ENCODE assay signal across 9 mouse cellular contexts in the genomic region with DNA sequence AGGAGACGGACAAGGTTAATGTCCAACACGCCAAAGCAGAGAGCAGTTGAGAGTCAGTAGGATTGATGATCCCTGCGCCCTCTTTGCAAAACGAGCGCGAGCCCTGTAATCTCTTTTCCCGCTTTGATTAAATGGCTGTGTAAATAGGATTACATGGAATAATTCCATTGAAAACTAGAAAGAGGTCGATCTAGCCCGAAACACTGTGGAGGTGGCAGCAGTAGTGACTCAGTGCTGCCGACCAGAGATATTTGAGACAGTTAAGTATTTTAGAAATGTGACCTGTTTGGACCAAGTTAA. TPM values are rescaled to one million over a fixed set of nuclear protein-coding genes. Genes with fewer than 3 reads are reported as not detected.
DNase-seq lines count a peak whose midpoint lies in the region; ATAC-seq and TF ChIP-seq lines count a peak whose summit lies in the region.
"Had no signal": no experiment of that assay in that cellular context is flagged by ENCODE, and none has a peak within 500 bp of the region (broad histone marks: within the 10 kb centered on the region; RNA-seq: fewer than 3 reads in every experiment).

No protein-coding gene starts in this region.

- peak overlapping the region; percentile 79 for H3K4me3 ChIP-seq in lung, embryonic 16.5 days (ENCODE audit: low read length)
- peak overlapping the region; percentile 77 for H3K4me3 ChIP-seq in forebrain, postnatal 0 days (ENCODE audit: low read depth, low read length)
- H3K4me3 ChIP-seq in liver, embryonic 14.5 days (ENCODE audit: insufficient read depth in 1 of 2, low read depth in 2 of 2, low read length in 2 of 2) = peak overlapping the region; percentile 52 to 58; a peak in 3 of 4 replicates
- peak overlapping the region; percentile 91 for H3K4me3 ChIP-seq in stomach, embryonic 16.5 days (replicated peaks; ENCODE audit: low read length)

- peaks cover 47% of the 10 kb centered on the region for H3K4me1 ChIP-seq in lung, embryonic 16.5 days (replicated peaks; ENCODE audit: control insufficient read depth, insufficient read depth, low read length)
- peaks cover 18% of the 10 kb centered on the region for H3K4me1 ChIP-seq in forebrain, postnatal 0 days (ENCODE audit: insufficient read depth)
- H3K4me1 ChIP-seq in liver, embryonic 14.5 days (replicated peaks; ENCODE audit: control insufficient read depth in 2 of 2, insufficient read depth in 2 of 2, low read length in 1 of 2) = peaks cover 0 to 6% of the 10 kb centered on the region in 2 experiments; a peak in 2 of 4 replicates
- H3K4me1 ChIP-seq in stomach, embryonic 16.5 days (ENCODE audit: control insufficient read depth, insufficient read depth, low read length) = peaks cover 28% of the 10 kb centered on the region

- peaks cover 6% of the 10 kb centered on the region; the same call in 1 of the 2 replicates for H3K36me3 ChIP-seq in lung, embryonic 16.5 days (ENCODE audit: control insufficient read depth, insufficient read depth, low read length)
- no peaks in the 10 kb centered on the region for H3K36me3 ChIP-seq in forebrain, postnatal 0 days (ENCODE audit: insufficient read depth)
- H3K36me3 ChIP-seq in liver, embryonic 14.5 days (replicated peaks; ENCODE audit: control insufficient read depth, insufficient read depth, low read depth) = no peaks in the 10 kb centered on the region
- no peaks in the 10 kb centered on the region for H3K36me3 ChIP-seq in stomach, embryonic 16.5 days (ENCODE audit: control insufficient read depth, insufficient read depth, low read length)

- peak overlapping the region; percentile 58 for H3K4me2 ChIP-seq in lung, embryonic 16.5 days (ENCODE audit: low read depth, low read length)
- H3K4me2 ChIP-seq in forebrain, postnatal 0 days (ENCODE audit: low read depth) = peak overlapping the region; percentile 94
- H3K4me2 ChIP-seq in liver, embryonic 14.5 days (ENCODE audit: low read depth) = peak overlapping the region; percentile 50
- peak overlapping the region; percentile 61 for H3K4me2 ChIP-seq in stomach, embryonic 16.5 days (ENCODE audit: low read depth, low read length)

- ATAC-seq in lung, embryonic 16.5 days (ENCODE audit: low read depth) = no peak
- no peak for ATAC-seq in forebrain, postnatal 0 days
- ATAC-seq in liver, embryonic 14.5 days (ENCODE audit: insufficient read depth) = no peak
- ATAC-seq in stomach, embryonic 16.5 days (ENCODE audit: insufficient read depth, low FRiP score) = no peak
- ATAC-seq in granulocyte monocyte progenitor cell, adult 5-6 weeks (replicated peaks; ENCODE audit: poor library complexity, severe bottlenecking) = no peak

- TF ChIP-seq CTCF in forebrain, postnatal 0 days (IDR thresholded peaks at IDR 0.05; ENCODE audit: low read depth) = no peak
- TF ChIP-seq CTCF in liver, embryonic 14.5 days (IDR thresholded peaks at IDR 0.05; ENCODE audit: low read depth) = no peak

- H3K27me3 ChIP-seq in lung, embryonic 16.5 days (ENCODE audit: control insufficient read depth, insufficient read depth, low read depth, low read length) = no peaks in the 10 kb centered on the region
- no peaks in the 10 kb centered on the region for H3K27me3 ChIP-seq in forebrain, postnatal 0 days (ENCODE audit: insufficient read depth, low read length)
- H3K27me3 ChIP-seq in liver, embryonic 14.5 days (ENCODE audit: control insufficient read depth, insufficient read depth, low read length) = peaks cover 17% of the 10 kb centered on the region
- no peaks in the 10 kb centered on the region for H3K27me3 ChIP-seq in stomach, embryonic 16.5 days (ENCODE audit: control insufficient read depth, insufficient read depth, low read length)

- H3K9me3 ChIP-seq in lung, embryonic 16.5 days (ENCODE audit: control insufficient read depth, low read length) = no peaks in the 10 kb centered on the region
- no peaks in the 10 kb centered on the region for H3K9me3 ChIP-seq in forebrain, postnatal 0 days (ENCODE audit: low read length)
- no peaks in the 10 kb centered on the region for H3K9me3 ChIP-seq in liver, embryonic 14.5 days (ENCODE audit: control insufficient read depth, low read length)
- no peaks in the 10 kb centered on the region for H3K9me3 ChIP-seq in stomach, embryonic 16.5 days (replicated peaks; ENCODE audit: control insufficient read depth, low read length)

- H3K27ac ChIP-seq in lung, embryonic 16.5 days (ENCODE audit: low read length) = peak overlapping the region; percentile 27
- H3K27ac ChIP-seq in forebrain, postnatal 0 days (ENCODE audit: low read depth, low read length) = 0 out of 2 replicates have a peak overlapping the region, but pooled peaks have one; percentile 42
- H3K27ac ChIP-seq in liver, embryonic 14.5 days = no peak overlapping the region
- 0 out of 2 replicates have a peak overlapping the region, but pooled peaks have one; percentile 7 for H3K27ac ChIP-seq in stomach, embryonic 16.5 days (ENCODE audit: low read length)
- H3K27ac ChIP-seq: macrophage had no signal

- peak overlapping the region; percentile 63 for H3K9ac ChIP-seq in lung, embryonic 16.5 days (ENCODE audit: low read length)
- H3K9ac ChIP-seq in forebrain, postnatal 0 days = peak overlapping the region; percentile 48
- no peak overlapping the region for H3K9ac ChIP-seq in liver, embryonic 14.5 days (replicated peaks)
- peak overlapping the region; percentile 60 for H3K9ac ChIP-seq in stomach, embryonic 16.5 days (ENCODE audit: low read length)

- no peak for DNase-seq in lung, postnatal 36 days
- DNase-seq in forebrain, postnatal 0 days = no peak
- DNase-seq in liver, embryonic 14.5 days (ENCODE audit: low read depth in 3 of 3, low spot score in 3 of 3) = no peak
- no peak for DNase-seq in testis, postnatal 14 days (ENCODE audit: low spot score)
- DNase-seq in cerebellum, adult 9-10 months = no peak

- TF ChIP-seq EP300 in liver, embryonic 14.5 days (IDR thresholded peaks at IDR 0.05; ENCODE audit: low read depth) = no peak

- WGBS in lung, embryonic 16.5 days = 3% methylated on average over 10 of the region's 10 CpGs
- WGBS in forebrain, postnatal 0 days = 9% methylated on average over 10 of the region's 10 CpGs
- 11% methylated on average over 10 of the region's 10 CpGs for WGBS in liver, embryonic 14.5 days (ENCODE audit: insufficient replicate concordance)
- WGBS in stomach, embryonic 16.5 days = 5% methylated on average over 10 of the region's 10 CpGs

RNA-seq across cellular contexts. Expression of a gene that starts 2.3 kb away (rescaled TPM):
- 38.5 and 41.2 TPM in 2 replicates for polyA plus RNA-seq in lung, embryonic 16.5 days (2015; fragmentation: Nextera tagmentation; extraction: Ambion mirVana)
- 76.6 and 110 TPM in 2 replicates for total RNA-seq in forebrain, postnatal 0 days (2014; rRNA removed)
- 45.0 and 81.6 TPM in 2 replicates for polyA plus RNA-seq in forebrain, postnatal 0 days (2015; fragmentation: Nextera tagmentation; extraction: Ambion mirVana)
- 3.2 and 4.2 TPM in 2 replicates for polyA plus RNA-seq in liver, embryonic 14.5 days (2012; rRNA removed)
- polyA plus RNA-seq in liver, embryonic 14.5 days (2014; fragmentation: Nextera tagmentation; extraction: Ambion mirVana) = 9.7 and 11.4 TPM in 2 replicates
- 35.9 and 36.8 TPM in 2 replicates for polyA plus RNA-seq in stomach, embryonic 16.5 days (2015; fragmentation: Nextera tagmentation; extraction: Ambion mirVana)
- total RNA-seq in granulocyte monocyte progenitor cell, adult 5-6 weeks (2014; fragmentation: Nextera tagmentation) = 0.17 TPM in 1 of 2 replicates, not detected in the other
- total RNA-seq in granulocyte monocyte progenitor cell, adult 5-6 weeks (2017) = not detected in 2 replicates
